Comparison of ENCODE assay signal across 11 mouse cellular contexts in genomic region chr6:115759461-115759860, GRCm38 (mm10). TPM values are rescaled to one million over a fixed set of nuclear protein-coding genes. Genes with fewer than 3 reads are reported as not detected.
A peak's percentile ranks its signal among the peaks of the same experiment; 100 is the strongest.
DNase-seq lines count a peak whose midpoint lies in the region; ATAC-seq and TF ChIP-seq lines count a peak whose summit lies in the region.
"Had no signal": no experiment of that assay in that cellular context is flagged by ENCODE, and none has a peak within 500 bp of the region (broad histone marks: within the 10 kb centered on the region; RNA-seq: fewer than 3 reads in every experiment).

No protein-coding gene starts in this region.

- H3K9ac ChIP-seq in embryonic facial prominence, embryonic 15.5 days = no peak overlapping the region
- H3K9ac ChIP-seq in liver, embryonic 11.5 days (ENCODE audit: low read depth, low read length) = peak overlapping the region; percentile 38; the same call in 1 of the 2 replicates
- H3K9ac ChIP-seq: limb, embryonic 12.5 days had no signal

- no peak for TF ChIP-seq CTCF in kidney, adult 2 months (conservative IDR thresholded peaks at IDR 0.05; ENCODE audit: insufficient read depth, insufficient read length, low read depth, low read length)

- no peaks in the 10 kb centered on the region for H3K9me3 ChIP-seq in embryonic facial prominence, embryonic 15.5 days (replicated peaks)
- H3K9me3 ChIP-seq in liver, embryonic 11.5 days (ENCODE audit: control insufficient read depth, low read length) = no peaks in the 10 kb centered on the region
- H3K9me3 ChIP-seq: limb, embryonic 12.5 days had no signal

- no peak overlapping the region for H3K4me2 ChIP-seq in embryonic facial prominence, embryonic 15.5 days (replicated peaks)
- H3K4me2 ChIP-seq in liver, embryonic 11.5 days = peak overlapping the region; percentile 56
- H3K4me2 ChIP-seq: limb, embryonic 12.5 days had no signal

- TF ChIP-seq POLR2A in kidney, adult 2 months (IDR thresholded peaks at IDR 0.05; ENCODE audit: low read depth, low read length) = no peak

- no peaks in the 10 kb centered on the region for H3K27me3 ChIP-seq in kidney, adult 2 months (replicated peaks; ENCODE audit: control insufficient read depth, insufficient read depth, low read length)
- H3K27me3 ChIP-seq in embryonic facial prominence, embryonic 15.5 days = no peaks in the 10 kb centered on the region
- no peaks in the 10 kb centered on the region for H3K27me3 ChIP-seq in liver, embryonic 11.5 days (replicated peaks; ENCODE audit: control insufficient read depth, insufficient read depth, low read length)
- H3K27me3 ChIP-seq: limb, embryonic 12.5 days had no signal

- no peak for ATAC-seq in embryonic facial prominence, embryonic 15.5 days (ENCODE audit: insufficient number of reproducible peaks, low FRiP score, low TSS enrichment, low read depth)
- no peak for ATAC-seq in liver, embryonic 11.5 days (replicated peaks; ENCODE audit: low FRiP score)
- peak; percentile 41 for ATAC-seq in neutrophil, adult 5-6 weeks (ENCODE audit: extremely low read depth, insufficient number of reproducible peaks, low FRiP score, poor library complexity, severe bottlenecking)

- whole genome bisulfite sequencing in kidney, adult 2 months = 48% methylated on average over 5 of the region's 5 CpGs
- WGBS in embryonic facial prominence, embryonic 15.5 days = 58% methylated on average over 5 of the region's 5 CpGs
- WGBS in liver, embryonic 11.5 days = 35% methylated on average over 5 of the region's 5 CpGs

- H3K4me1 ChIP-seq in kidney, adult 2 months (ENCODE audit: control insufficient read depth, insufficient read depth, low read length) = no peaks in the 10 kb centered on the region; the same call in 1 of the 2 replicates
- H3K4me1 ChIP-seq in embryonic facial prominence, embryonic 15.5 days = peaks cover 27% of the 10 kb centered on the region
- H3K4me1 ChIP-seq in liver, embryonic 11.5 days (replicated peaks; ENCODE audit: control insufficient read depth, insufficient read depth, low read length) = peaks cover 53% of the 10 kb centered on the region

- H3K36me3 ChIP-seq in kidney, adult 2 months (ENCODE audit: control insufficient read depth, insufficient read depth, low read length) = no peaks in the 10 kb centered on the region
- no peaks in the 10 kb centered on the region for H3K36me3 ChIP-seq in embryonic facial prominence, embryonic 15.5 days
- H3K36me3 ChIP-seq in liver, embryonic 11.5 days (ENCODE audit: control insufficient read depth, insufficient read depth, low read length) = no peaks in the 10 kb centered on the region
- H3K36me3 ChIP-seq: limb, embryonic 12.5 days had no signal

- H3K4me3 ChIP-seq in kidney, adult 2 months (ENCODE audit: insufficient read depth, low read depth, low read length) = no peak overlapping the region
- no peak overlapping the region for H3K4me3 ChIP-seq in embryonic facial prominence, embryonic 15.5 days (replicated peaks)
- no peak overlapping the region for H3K4me3 ChIP-seq in liver, embryonic 11.5 days (ENCODE audit: low read depth, low read length)
- H3K4me3 ChIP-seq: limb, embryonic 12.5 days had no signal

- no peak overlapping the region for H3K27ac ChIP-seq in kidney, adult 2 months (ENCODE audit: insufficient read depth, low read depth, low read length)
- peak overlapping the region; percentile 80; the same call in 1 of the 2 replicates for H3K27ac ChIP-seq in embryonic facial prominence, embryonic 15.5 days (replicated peaks)
- peak overlapping the region; percentile 72 for H3K27ac ChIP-seq in liver, embryonic 11.5 days (ENCODE audit: low read depth, low read length)
- H3K27ac ChIP-seq: limb, embryonic 12.5 days had no signal

- DNase-seq in kidney, adult 2 months = peak; percentile 25
- no peak for DNase-seq in kidney, postnatal 4 days
- no peak for DNase-seq in liver, embryonic 11.5 days (ENCODE audit: low spot score)
- DNase-seq in thymus, adult 18-20 months = no peak
- no peak for DNase-seq in layer of hippocampus, adult 18-20 months (ENCODE audit: low spot score in 2 of 2)
- DNase-seq in frontal cortex, adult 2 months (ENCODE audit: extremely low spot score in 1 of 2, low spot score in 1 of 2) = no peak
- DNase-seq: cerebellum, adult 11 months; right cerebral cortex, postnatal 25 days had no signal

RNA-seq across cellular contexts. Expression of gene Tmem40, which starts 2.7 kb away (rescaled TPM):
- polyA plus RNA-seq in kidney, adult 2 months (2012; rRNA removed) = 0.50 TPM in 2 replicates
- 23.9 and 28.9 TPM in 2 replicates for polyA plus RNA-seq in embryonic facial prominence, embryonic 15.5 days (2015; fragmentation: Nextera tagmentation; extraction: Ambion mirVana)
- 29.4 and 32.5 TPM in 2 replicates for polyA plus RNA-seq in liver, embryonic 11.5 days (2014; fragmentation: Nextera tagmentation; extraction: Ambion mirVana)
- 15.1 and 20.1 TPM in 2 replicates for total RNA-seq in neutrophil, adult 5-6 weeks (2017)
- total RNA-seq in layer of hippocampus, adult 18-20 months (2021) = under 1 TPM in 1 of 2 experiments, not detected in 1; 0.52 TPM
- 15.3 and 24.4 TPM in 2 replicates for polyA plus RNA-seq in frontal cortex, adult 2 months (2012; rRNA removed)

RNA-seq across cellular contexts. Expression of gene Cand2, which starts 14.9 kb away (rescaled TPM):
- 4.0 and 4.3 TPM in 2 replicates for polyA plus RNA-seq in kidney, adult 2 months (2012; rRNA removed)
- 33.6 and 33.7 TPM in 2 replicates for polyA plus RNA-seq in embryonic facial prominence, embryonic 15.5 days (2015; fragmentation: Nextera tagmentation; extraction: Ambion mirVana)
- 20.3 and 22.0 TPM in 2 replicates for polyA plus RNA-seq in liver, embryonic 11.5 days (2014; fragmentation: Nextera tagmentation; extraction: Ambion mirVana)
- total RNA-seq in neutrophil, adult 5-6 weeks (2017) = 0.86 and 1.0 TPM in 2 replicates
- 1 to 10 TPM; 2.7 to 2.8 TPM for total RNA-seq in layer of hippocampus, adult 18-20 months (2021)
- 5.1 and 5.7 TPM in 2 replicates for polyA plus RNA-seq in frontal cortex, adult 2 months (2012; rRNA removed)

RNA-seq across cellular contexts. Expression of gene Rpl32, which starts 49.1 kb away (rescaled TPM):
- 499 and 560 TPM in 2 replicates for polyA plus RNA-seq in kidney, adult 2 months (2012; rRNA removed)
- polyA plus RNA-seq in embryonic facial prominence, embryonic 15.5 days (2015; fragmentation: Nextera tagmentation; extraction: Ambion mirVana) = 2,086 and 2,192 TPM in 2 replicates
- polyA plus RNA-seq in liver, embryonic 11.5 days (2014; fragmentation: Nextera tagmentation; extraction: Ambion mirVana) = 2,286 and 2,478 TPM in 2 replicates
- 1,487 and 1,493 TPM in 2 replicates for total RNA-seq in neutrophil, adult 5-6 weeks (2017)
- total RNA-seq in layer of hippocampus, adult 18-20 months (2021) = 100 to 1,000 TPM; 497 to 528 TPM
- polyA plus RNA-seq in frontal cortex, adult 2 months (2012; rRNA removed) = 936 and 1,149 TPM in 2 replicates

Comparison
In these comparisons a context has a peak if more than half of its experiments do, and no peak if none do; other contexts are left out.
1. RNA of gene Tmem40, which starts 2.7 kb away (polyA plus RNA-seq): 29.4 to 32.5 TPM in liver, embryonic 11.5 days, 23.9 to 28.9 TPM in embryonic facial prominence, embryonic 15.5 days and 15.3 to 24.4 TPM in frontal cortex, adult 2 months; 0.50 TPM in kidney, adult 2 months; every median in the first group is over 10 times any median in the second.